Mouse (Mus musculus): ENCODE measurements at regions not wholly inside any gene's neighbourhood (a gene's known extent, or its start where the extent isn't known, plus 50 kb on each side); places are given as distances from the start of the nearest gene placed in this dataset.
A peak's percentile ranks its signal among the peaks of the same experiment; 100 is the strongest.

DNA sequence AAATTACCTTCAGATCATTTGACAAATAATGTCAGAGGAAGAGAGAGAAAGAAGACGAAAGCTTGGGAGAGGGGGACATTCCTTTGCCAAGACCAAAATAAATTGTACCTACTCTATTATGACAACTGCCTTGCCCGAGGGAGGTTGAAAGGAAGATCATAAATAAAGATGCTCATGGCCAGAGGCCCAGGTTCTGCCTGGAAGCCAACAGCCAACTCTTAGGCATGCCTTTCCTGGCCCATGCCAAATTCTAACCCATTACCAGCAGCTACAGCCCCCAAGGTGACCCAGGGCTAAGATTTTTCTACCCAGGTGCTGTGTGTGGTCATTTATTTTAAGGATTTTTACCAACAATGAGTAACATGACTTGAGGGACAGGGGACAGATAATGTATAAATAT, 54.9 kb downstream of the Cbln1 start:
- no peak for DNase-seq (ENCODE audit: low spot score in 2 of 2)

- DNase-seq (ENCODE audit: low spot score in 2 of 2) = no peak
Measured at GRCm38 (mm10) chr8:87415051-87415630, 57.3 kb downstream of the Cbln1 start.

DNA sequence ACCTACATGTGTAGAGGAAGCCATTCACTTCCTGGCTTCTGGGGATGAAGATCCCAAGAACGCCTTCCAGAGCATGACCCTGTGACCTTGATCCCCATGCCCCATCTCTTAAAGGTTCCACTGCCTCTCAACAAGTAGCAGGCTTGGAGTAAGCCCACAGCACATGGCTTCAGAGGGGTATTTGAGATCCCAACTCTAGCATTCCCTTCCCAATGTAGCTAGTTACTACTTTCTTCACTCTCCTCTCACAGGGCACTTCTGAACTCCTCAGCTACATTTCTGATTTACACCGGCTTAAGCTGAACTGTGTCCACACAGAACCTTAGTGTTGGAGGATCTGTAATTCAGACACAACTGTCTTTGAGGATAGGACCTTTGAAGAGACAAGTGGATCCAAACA, 83.4 kb downstream of the Cbln1 start:
- no peak for DNase-seq (ENCODE audit: low spot score in 2 of 2)

DNA sequence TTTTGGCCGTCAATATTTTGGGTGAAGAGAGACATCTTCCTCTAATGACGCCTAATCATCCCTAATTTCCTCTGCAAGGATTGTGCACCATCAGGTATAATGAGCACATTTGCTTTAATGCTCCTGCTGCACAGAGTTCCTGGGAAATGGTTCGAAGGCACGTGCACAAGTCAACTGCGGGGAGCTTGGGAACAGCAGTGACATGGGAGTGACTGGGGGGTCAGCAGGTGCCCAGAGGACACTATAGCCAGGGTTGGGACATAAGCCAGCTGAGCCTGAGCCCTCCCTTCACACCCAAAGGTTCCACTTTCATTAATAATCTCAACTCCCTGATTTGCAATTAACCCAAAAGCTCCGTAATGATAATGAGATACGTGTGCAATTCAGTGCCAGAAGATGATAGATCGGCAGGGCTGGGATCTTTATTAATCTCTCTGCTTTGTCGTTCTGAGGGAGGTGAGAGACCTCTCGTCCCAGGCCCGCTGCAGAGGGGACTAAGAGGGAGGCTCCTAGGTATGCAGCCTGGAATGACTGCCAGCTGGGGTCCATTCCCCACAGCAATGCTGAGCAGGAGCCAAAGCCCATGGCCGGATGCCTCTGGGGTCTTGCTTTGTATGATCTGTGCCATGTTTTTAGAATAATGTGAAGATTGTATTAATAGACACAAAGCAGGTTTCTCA, 88.7 kb downstream of the Cbln1 start:
- no peak for DNase-seq (ENCODE audit: low spot score in 2 of 2)

DNA sequence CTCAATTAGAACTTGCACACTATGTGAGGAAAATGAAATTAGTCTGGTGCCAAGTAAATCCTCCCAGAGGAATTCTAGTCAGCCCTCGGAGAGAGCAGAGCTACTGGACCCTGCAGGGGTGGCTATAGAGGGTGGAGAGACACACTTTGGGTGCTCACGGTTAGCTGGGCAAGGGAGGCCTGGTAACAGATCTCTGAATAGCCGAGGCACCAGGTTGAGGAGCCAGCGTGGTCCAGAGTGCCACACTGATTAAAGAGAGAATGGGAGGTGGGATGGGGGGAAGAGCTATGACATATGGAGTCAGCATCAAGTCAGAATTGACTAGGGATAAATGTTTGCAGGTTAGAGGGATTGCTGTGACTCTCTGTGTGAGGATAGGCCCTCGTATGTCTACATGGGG, 90.1 kb downstream of the Cbln1 start:
- DNase-seq (ENCODE audit: low spot score in 2 of 2) = no peak

DNA sequence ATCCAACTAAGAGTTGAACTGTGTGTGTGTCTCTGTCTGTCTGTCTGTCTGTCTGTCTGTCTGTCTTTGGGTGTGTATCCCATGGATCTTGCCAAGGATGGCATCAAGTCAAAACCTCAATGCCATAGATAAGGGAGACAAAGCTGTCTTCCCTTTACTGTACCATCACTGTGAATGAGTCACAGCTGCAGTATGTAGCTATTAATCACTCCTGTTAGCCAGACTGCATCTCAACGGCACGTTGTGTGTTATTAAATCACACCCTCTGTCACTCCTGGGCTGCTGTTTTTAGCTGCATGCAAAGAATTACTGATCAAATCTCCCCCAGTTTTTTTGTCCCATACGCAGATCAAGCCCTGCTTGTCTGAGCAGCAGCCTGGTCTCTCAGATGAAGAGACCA, 91.6 kb downstream of the Cbln1 start:
- no peak for DNase-seq (ENCODE audit: low spot score in 2 of 2)

GRCm38 (mm10) chr8:87379296-87379695, 93.1 kb downstream of the Cbln1 start:
- no peak for DNase-seq (ENCODE audit: low spot score in 2 of 2)

DNA sequence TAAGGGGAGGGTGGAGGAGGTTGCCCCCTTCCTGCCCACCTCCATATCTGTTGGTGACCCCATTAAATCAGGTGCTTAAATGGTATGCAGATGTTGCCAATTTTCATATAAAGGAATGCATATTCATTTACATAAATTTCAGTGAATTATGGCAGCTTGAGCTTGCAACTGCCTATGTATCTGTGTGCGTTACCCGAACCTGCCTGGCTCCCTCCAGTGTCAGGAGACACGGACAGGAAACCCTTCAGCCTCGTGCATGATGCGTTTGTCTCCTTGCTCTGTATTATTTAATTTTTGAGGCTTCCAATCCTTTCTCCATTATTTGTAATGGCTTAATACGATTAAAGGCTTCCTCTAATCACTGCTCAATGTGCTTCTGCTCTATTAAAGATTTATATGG, 98.4 kb downstream of the Cbln1 start:
- no peak for DNase-seq (ENCODE audit: low spot score in 2 of 2)

GRCm38 (mm10) chr8:87373535-87373934, 98.9 kb downstream of the Cbln1 start:
- no peak for DNase-seq (ENCODE audit: low spot score in 2 of 2)

DNA sequence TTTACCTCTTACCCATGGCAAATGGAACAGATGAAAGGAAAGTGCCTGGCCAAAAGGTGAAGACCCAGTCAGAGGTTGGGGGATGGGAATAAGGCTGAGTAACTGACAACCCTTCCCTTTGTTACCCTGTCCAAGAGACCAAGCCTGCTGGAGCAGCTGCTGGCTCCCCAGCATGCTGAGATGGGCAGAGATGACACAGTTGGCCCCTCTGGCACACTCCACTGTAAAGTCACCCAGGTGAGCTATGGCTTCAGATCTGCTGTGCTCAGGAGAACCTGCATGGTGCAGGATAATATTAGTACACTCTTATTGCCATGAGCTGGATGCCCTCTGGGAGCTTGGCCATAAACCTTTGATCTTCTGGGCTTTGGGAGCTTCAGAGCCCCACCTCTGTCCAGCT, 100.3 kb downstream of the Cbln1 start:
- DNase-seq (ENCODE audit: low spot score in 2 of 2) = no peak

- no peak for DNase-seq (ENCODE audit: low spot score in 2 of 2)
Measured at GRCm38 (mm10) chr8:87370194-87370593, 102.2 kb downstream of the Cbln1 start.

GRCm38 (mm10) chr8:87350471-87350870, 121.9 kb downstream of the Cbln1 start:
- DNase-seq (ENCODE audit: low spot score in 2 of 2) = no peak

GRCm38 (mm10) chr8:87349781-87350181, 122.6 kb downstream of the Cbln1 start:
- no peak for DNase-seq (ENCODE audit: low spot score in 2 of 2)

DNA sequence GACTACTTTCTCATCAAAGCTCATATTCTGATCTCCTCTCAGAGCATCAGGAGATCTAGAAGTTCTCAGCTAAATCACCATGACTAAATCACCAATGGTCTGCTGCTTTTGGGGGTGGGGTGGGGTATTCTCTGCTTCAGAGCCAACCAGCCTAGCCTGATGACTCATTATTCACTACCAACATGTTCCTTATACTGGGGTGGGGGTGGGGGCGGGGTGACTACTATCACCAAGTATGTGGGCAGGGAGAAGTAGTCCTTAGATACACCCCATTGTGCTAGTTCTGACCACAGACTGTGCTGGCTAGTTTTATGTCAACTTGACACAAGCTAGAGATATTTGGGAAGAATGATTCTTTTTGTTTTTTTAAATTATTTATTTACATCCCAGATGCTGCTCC, 143.0 kb downstream of the Cbln1 start:
- DNase-seq (ENCODE audit: low spot score in 2 of 2) = no peak

- DNase-seq (ENCODE audit: low spot score in 2 of 2) = peak in 1 of 2 experiments; percentile 24
Measured at GRCm38 (mm10) chr8:87314570-87314969, 157.8 kb downstream of the Cbln1 start.

DNA sequence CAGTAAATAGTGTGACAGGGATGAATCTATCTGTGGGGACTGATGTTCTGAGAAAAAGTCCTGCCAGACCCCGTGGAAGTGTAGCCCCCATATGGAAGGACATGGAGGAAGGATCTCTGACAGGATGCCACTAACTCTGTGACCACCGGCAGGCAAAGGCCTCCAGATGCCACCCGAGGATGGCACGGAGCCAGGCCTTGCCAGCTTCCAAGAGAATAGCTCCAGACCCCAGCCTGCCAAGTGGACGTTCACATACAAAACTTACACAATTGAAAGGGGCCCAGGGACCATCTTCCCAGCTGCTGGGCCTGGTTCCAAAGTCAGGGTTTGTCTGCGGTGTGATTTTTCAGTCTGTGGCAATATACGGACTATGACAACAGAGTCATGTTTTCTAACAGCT, 161.1 kb downstream of the Cbln1 start:
- no peak for DNase-seq (ENCODE audit: low spot score in 2 of 2)

GRCm38 (mm10) chr8:87308311-87308710, 164.1 kb downstream of the Cbln1 start:
- DNase-seq (ENCODE audit: low spot score in 2 of 2) = no peak

- no peak for DNase-seq (ENCODE audit: low spot score in 2 of 2)
Measured at GRCm38 (mm10) chr8:87305001-87305400, 167.4 kb downstream of the Cbln1 start.

- DNase-seq (ENCODE audit: low spot score in 2 of 2) = no peak
Measured at GRCm38 (mm10) chr8:87303522-87303921, 168.9 kb downstream of the Cbln1 start.

DNA sequence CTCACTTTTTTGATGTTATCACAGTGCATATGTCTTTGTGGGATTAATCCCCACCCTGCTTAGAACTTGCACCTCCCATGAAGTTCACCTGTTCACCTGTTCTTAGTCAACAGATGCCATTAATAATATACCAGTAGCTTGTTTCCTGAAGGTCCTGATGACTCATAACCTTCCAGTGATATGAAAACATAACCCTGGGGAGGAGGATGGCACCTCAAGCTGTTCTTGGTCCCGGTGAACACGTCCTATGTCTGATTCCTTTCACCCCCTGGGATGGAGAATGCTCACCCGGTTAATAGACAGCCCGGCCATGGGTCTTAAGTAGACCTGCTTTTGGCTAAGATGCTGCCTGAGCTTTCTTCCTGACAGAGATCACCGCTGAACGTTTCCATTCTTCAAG, 174.6 kb downstream of the Cbln1 start:
- DNase-seq (ENCODE audit: low spot score in 2 of 2) = no peak

DNA sequence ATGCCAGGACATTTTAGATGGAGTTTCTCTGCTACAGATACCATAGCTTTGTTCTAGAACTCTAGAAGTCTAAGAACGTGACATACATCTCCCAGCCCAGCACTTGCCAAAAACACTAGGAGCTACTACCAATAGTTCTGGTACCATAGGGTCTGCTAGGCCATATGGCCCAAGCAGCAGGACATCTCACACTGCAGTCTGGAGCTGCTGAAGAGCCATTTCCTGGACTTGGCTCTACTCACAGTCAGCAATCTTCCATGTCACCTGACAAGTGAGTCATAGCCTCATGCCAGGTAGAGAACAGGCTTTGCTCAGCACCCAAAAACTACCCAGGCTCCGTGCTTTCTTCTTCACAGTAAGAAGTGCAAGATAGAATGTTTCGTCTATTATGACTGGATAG, 175.1 kb downstream of the Cbln1 start:
- no peak for DNase-seq (ENCODE audit: low spot score in 2 of 2)

DNA sequence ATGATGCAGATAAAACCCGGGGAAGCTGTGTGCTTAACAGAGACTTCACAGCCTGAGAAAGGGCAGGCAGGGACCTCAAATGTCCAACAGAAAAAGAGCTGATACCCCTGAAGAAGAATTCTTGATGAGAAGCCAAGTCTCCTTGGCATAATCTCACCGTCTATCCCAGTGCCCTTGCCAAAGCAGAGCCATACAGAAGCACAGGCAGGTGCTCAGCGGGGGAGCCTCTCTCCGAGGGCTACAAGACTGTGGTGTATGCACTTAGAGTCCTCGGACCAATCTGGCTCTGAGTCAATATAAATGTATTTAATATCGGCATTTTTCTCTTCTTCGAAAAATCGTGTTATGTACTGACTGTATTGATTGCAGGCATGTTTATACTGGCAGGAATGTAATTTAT, 186.3 kb downstream of the Cbln1 start:
- no peak for DNase-seq (ENCODE audit: low spot score in 2 of 2)

- DNase-seq (ENCODE audit: low spot score in 2 of 2) = no peak
Measured at GRCm38 (mm10) chr8:87284356-87284755, 188.1 kb downstream of the Cbln1 start.

All from adrenal gland, adult 18-20 months (tissue).